Mouse (Mus musculus) adrenal gland, adult (tissue): ENCODE results near the gene Vps8.
A peak's percentile ranks its signal among the peaks of the same experiment; 100 is the strongest.

Experiments
- DNase-seq, 2 experiments: peaks; one replicate each; pipeline ENCODE4 v3.0.0; 2022 to 2023; ENCODE audit warnings: low spot score in 1 of 2; ENCODE audit not compliant: inconsistent age in 2 of 2

Gene Vps8

GRCm38 (mm10) chr16:21422645-21423545 lies at the start of gene Vps8:
Vps8 (plus strand) TSS chr16:21423118.
- peak; percentile 95 to 97 for DNase-seq

GRCm38 (mm10) chr16:21373316-21373960 lies 49.5 kb upstream of the Vps8 start:
- no peak for DNase-seq

- no peak for DNase-seq
These were observed 48.9 kb upstream of the Vps8 start for GRCm38 (mm10) chr16:21374067-21374466.

- DNase-seq: no peak
These were observed 47.8 kb upstream of the Vps8 start for GRCm38 (mm10) chr16:21375147-21375546.

GRCm38 (mm10) chr16:21376316-21376715 lies 46.6 kb upstream of the Vps8 start:
- no peak for DNase-seq

GRCm38 (mm10) chr16:21376949-21377604 lies 45.8 kb upstream of the Vps8 start:
- DNase-seq: no peak

- no peak for DNase-seq
These were observed 45.3 kb upstream of the Vps8 start for GRCm38 (mm10) chr16:21377605-21377968.

- DNase-seq: no peak
These were observed 41.4 kb upstream of the Vps8 start for GRCm38 (mm10) chr16:21381469-21381868.

GRCm38 (mm10) chr16:21382152-21382911 lies 40.6 kb upstream of the Vps8 start:
- peak; percentile 14 to 58 for DNase-seq

GRCm38 (mm10) chr16:21385926-21386881 lies 36.7 kb upstream of the Vps8 start:
- no peak for DNase-seq

GRCm38 (mm10) chr16:21389316-21389715 lies 33.6 kb upstream of the Vps8 start:
- peak; percentile 17 to 53 for DNase-seq

- DNase-seq: no peak
These were observed 32.2 kb upstream of the Vps8 start for GRCm38 (mm10) chr16:21390744-21391143.

- DNase-seq: no peak
These were observed 30.8 kb upstream of the Vps8 start for GRCm38 (mm10) chr16:21392099-21392498.

GRCm38 (mm10) chr16:21392517-21393112 lies 30.3 kb upstream of the Vps8 start:
- DNase-seq: peak; percentile 63 to 90

- no peak for DNase-seq
These were observed 27.4 kb upstream of the Vps8 start for GRCm38 (mm10) chr16:21395546-21395945.

GRCm38 (mm10) chr16:21397681-21398080 lies 25.2 kb upstream of the Vps8 start:
- DNase-seq: no peak

GRCm38 (mm10) chr16:21398345-21399051 lies 24.4 kb upstream of the Vps8 start:
- DNase-seq: no peak

GRCm38 (mm10) chr16:21399942-21400341 lies 23.0 kb upstream of the Vps8 start:
- DNase-seq: no peak

GRCm38 (mm10) chr16:21402068-21402467 lies 20.9 kb upstream of the Vps8 start:
- DNase-seq: no peak
